Comparison of ENCODE assay signal across 13 mouse cellular contexts in genomic region chr11:26102878-26103277, GRCm38 (mm10).
DNase-seq lines count a peak whose midpoint lies in the region; ATAC-seq and TF ChIP-seq lines count a peak whose summit lies in the region.
"Had no signal": no experiment of that assay in that cellular context is flagged by ENCODE, and none has a peak within 500 bp of the region (broad histone marks: within the 10 kb centered on the region; RNA-seq: fewer than 3 reads in every experiment).

No protein-coding gene starts in this region.

- H3K4me2 ChIP-seq in hindbrain, embryonic 13.5 days: peak overlapping the region; percentile 50
- peak overlapping the region; percentile 51 for H3K4me2 ChIP-seq in neural tube, embryonic 13.5 days
- H3K4me2 ChIP-seq: embryonic facial prominence, embryonic 15.5 days had no signal

- TF ChIP-seq CTCF in layer of hippocampus, adult 2 months (conservative IDR thresholded peaks at IDR 0.05): no peak

- peak overlapping the region; percentile 25; the same call in 1 of the 2 replicates for H3K9ac ChIP-seq in hindbrain, embryonic 13.5 days
- H3K9ac ChIP-seq in neural tube, embryonic 13.5 days: peak overlapping the region; percentile 45; the same call in 1 of the 2 replicates
- H3K9ac ChIP-seq: embryonic facial prominence, embryonic 15.5 days; liver, embryonic 14.5 days had no signal

- no peaks in the 10 kb centered on the region for H3K9me3 ChIP-seq in hindbrain, embryonic 13.5 days
- no peaks in the 10 kb centered on the region for H3K9me3 ChIP-seq in neural tube, embryonic 13.5 days
- H3K9me3 ChIP-seq in limb, embryonic 10.5 days (replicated peaks): no peaks in the 10 kb centered on the region
- H3K9me3 ChIP-seq: embryonic facial prominence, embryonic 15.5 days had no signal

- H3K27ac ChIP-seq in layer of hippocampus, adult 2 months: peak overlapping the region; percentile 84
- peak overlapping the region; percentile 60 for H3K27ac ChIP-seq in hindbrain, embryonic 13.5 days
- H3K27ac ChIP-seq in neural tube, embryonic 13.5 days (replicated peaks): peak overlapping the region; percentile 76
- H3K27ac ChIP-seq in limb, embryonic 10.5 days: no peak overlapping the region
- H3K27ac ChIP-seq: embryonic facial prominence, embryonic 15.5 days; liver, embryonic 14.5 days had no signal

- ATAC-seq in hindbrain, embryonic 13.5 days (ENCODE audit: low FRiP score): no peak
- no peak for ATAC-seq in neural tube, embryonic 13.5 days (ENCODE audit: low read depth)

- H3K4me3 ChIP-seq in layer of hippocampus, adult 2 months: no peak overlapping the region
- H3K4me3 ChIP-seq in hindbrain, embryonic 13.5 days: no peak overlapping the region
- 0 out of 2 replicates have a peak overlapping the region, but pooled peaks have one; percentile 2 for H3K4me3 ChIP-seq in neural tube, embryonic 13.5 days
- no peak overlapping the region for H3K4me3 ChIP-seq in limb, embryonic 10.5 days
- H3K4me3 ChIP-seq: embryonic facial prominence, embryonic 15.5 days had no signal

- H3K4me1 ChIP-seq in hindbrain, embryonic 13.5 days (replicated peaks): peaks cover 16% of the 10 kb centered on the region
- H3K4me1 ChIP-seq in neural tube, embryonic 13.5 days (replicated peaks): peaks cover 15% of the 10 kb centered on the region
- no peaks in the 10 kb centered on the region for H3K4me1 ChIP-seq in limb, embryonic 10.5 days
- H3K4me1 ChIP-seq: embryonic facial prominence, embryonic 15.5 days had no signal

- no peaks in the 10 kb centered on the region for H3K36me3 ChIP-seq in hindbrain, embryonic 13.5 days
- H3K36me3 ChIP-seq in neural tube, embryonic 13.5 days: no peaks in the 10 kb centered on the region
- H3K36me3 ChIP-seq in limb, embryonic 10.5 days: no peaks in the 10 kb centered on the region
- H3K36me3 ChIP-seq: embryonic facial prominence, embryonic 15.5 days had no signal

- WGBS in hindbrain, embryonic 13.5 days: 18% methylated on average over 4 of the region's 4 CpGs
- 12% methylated on average over 4 of the region's 4 CpGs for WGBS in neural tube, embryonic 13.5 days
- WGBS in limb, embryonic 10.5 days: 20% methylated on average over 4 of the region's 4 CpGs

- H3K27me3 ChIP-seq in hindbrain, embryonic 13.5 days: no peaks in the 10 kb centered on the region
- no peaks in the 10 kb centered on the region for H3K27me3 ChIP-seq in neural tube, embryonic 13.5 days
- H3K27me3 ChIP-seq in limb, embryonic 10.5 days (ENCODE audit: low read depth, poor library complexity, severe bottlenecking): peaks cover 65% of the 10 kb centered on the region
- H3K27me3 ChIP-seq: embryonic facial prominence, embryonic 15.5 days had no signal

- no peak for DNase-seq in layer of hippocampus, adult 2 months (ENCODE audit: low spot score in 2 of 2)
- DNase-seq in layer of hippocampus, postnatal 25 days (ENCODE audit: extremely low spot score in 1 of 2, low spot score in 1 of 2): no peak
- peak; percentile 16 for DNase-seq in embryo, embryonic 11 days
- DNase-seq in layer of hippocampus, adult 8-10 months (ENCODE audit: low spot score in 2 of 2): no peak
- DNase-seq in limb, embryonic 10.5 days (ENCODE audit: low spot score): no peak
- no peak for DNase-seq in kidney, postnatal 14 days
- DNase-seq: cerebellum, adult 11-12 months; gastrocnemius, postnatal 14 days; kidney, adult 18-20 months had no signal
